Mouse (Mus musculus): ENCODE measurements around the gene Rps6ka3.

Rps6ka3 gene

GRCm38 (mm10) chrX:159210007-159210406 is at the start of gene Rps6ka3:
Rps6ka3 (plus strand) TSS chrX:159210307.
- DNase-seq, result no peak

- DNase-seq, result no peak
Measured at GRCm38 (mm10) chrX:159169200-159169599, 40.9 kb upstream of the Rps6ka3 start.

GRCm38 (mm10) chrX:159171579-159171978 is 38.5 kb upstream of the Rps6ka3 start:
- DNase-seq, result no peak

- DNase-seq, result no peak
Measured at GRCm38 (mm10) chrX:159191581-159191980, 18.5 kb upstream of the Rps6ka3 start.

- no peak for DNase-seq
Measured at GRCm38 (mm10) chrX:159199495-159199894, 10.6 kb upstream of the Rps6ka3 start.

- no peak for DNase-seq
Measured at GRCm38 (mm10) chrX:159200101-159200500, 10.0 kb upstream of the Rps6ka3 start.

- DNase-seq, result peak in 1 of 2 experiments; percentile 17
Measured at GRCm38 (mm10) chrX:159210892-159211583, 931 bp downstream of the Rps6ka3 start.

- DNase-seq, result no peak
Measured at GRCm38 (mm10) chrX:159215253-159215652, 5.1 kb downstream of the Rps6ka3 start.

- DNase-seq, result no peak
Measured at GRCm38 (mm10) chrX:159222474-159222873, 12.4 kb downstream of the Rps6ka3 start.

GRCm38 (mm10) chrX:159237275-159237674 is 27.2 kb downstream of the Rps6ka3 start:
- no peak for DNase-seq

- peak; percentile 27 to 39 for DNase-seq
Measured at GRCm38 (mm10) chrX:159254001-159254884, 44.1 kb downstream of the Rps6ka3 start.

- peak; percentile 86 to 87 for DNase-seq
Measured at GRCm38 (mm10) chrX:159255123-159255978, 45.2 kb downstream of the Rps6ka3 start.

GRCm38 (mm10) chrX:159256040-159256852 is 46.1 kb downstream of the Rps6ka3 start:
- DNase-seq, result peak; percentile 11 to 39

GRCm38 (mm10) chrX:159256921-159257421 is 46.9 kb downstream of the Rps6ka3 start:
- DNase-seq, result peak; percentile 18 to 40

GRCm38 (mm10) chrX:159264681-159265080 is 54.6 kb downstream of the Rps6ka3 start:
- peak in 1 of 2 experiments; percentile 11 for DNase-seq

GRCm38 (mm10) chrX:159269072-159269471 is 59.0 kb downstream of the Rps6ka3 start:
- no peak for DNase-seq

- DNase-seq, result no peak
Measured at GRCm38 (mm10) chrX:159286765-159287164, 76.7 kb downstream of the Rps6ka3 start.

- no peak for DNase-seq
Measured at GRCm38 (mm10) chrX:159295879-159296278, 85.8 kb downstream of the Rps6ka3 start.

- DNase-seq, result no peak
Measured at GRCm38 (mm10) chrX:159302349-159303311, 92.5 kb downstream of the Rps6ka3 start.

GRCm38 (mm10) chrX:159315293-159315692 is 105.2 kb downstream of the Rps6ka3 start:
- no peak for DNase-seq
